Mouse (Mus musculus) left cerebral cortex, adult 2 months (tissue): Measurements from ENCODE around the gene Ntn5. TPM values are rescaled to one million over a fixed set of nuclear protein-coding genes. Genes with fewer than 3 reads are reported as not detected.

Source experiments
- DNase-seq, 2 experiments: peaks; one replicate each; pipeline ENCODE4 v3.0.0; 2021 to 2022; ENCODE audit warnings: low spot score in 2 of 2, mixed read lengths in 1 of 2; ENCODE audit errors: extremely low spot score in 1 of 2
- H3K27ac ChIP-seq: fragments of 200-600 bp; 2 replicates; pipeline ENCODE4 v1.8.1; 2022
- H3K4me3 ChIP-seq: fragments of 200-600 bp; 2 replicates; pipeline ENCODE4 v1.8.1; 2022
- CTCF ChIP-seq: fragments of 200-600 bp; IDR thresholded peaks from 2 replicates; pipeline ENCODE4 v1.8.1; 2022; ENCODE audit warnings: antibody characterized with exemption, mild to moderate bottlenecking, moderate library complexity
- intact Hi-C: fragments of 180-260 bp; cut with DNase I; formaldehyde crosslinking; loops from one replicate; pipeline ENCODE4 v1.15.1; 2025
- total RNA-seq, 2 experiments: library from RNA; stranded (reverse); gene quantifications; 2 replicates each; pipeline ENCODE4 v1.2.3; 2021

Gene Ntn5
- total RNA-seq, 2 experiments from 2014 or later, result 6.4 to 6.9 TPM

GRCm38 (mm10) chr7:45686841-45687240 is 3.0 kb downstream of the Ntn5 start:
- no peak for DNase-seq
- Histone ChIP-seq H3K27ac (no peak overlapping the region), H3K4me3 (no peak overlapping the region)
- intact Hi-C loops, result no loop called here
- TF ChIP-seq CTCF, result no peak

GRCm38 (mm10) chr7:45689099-45689498 is 5.3 kb downstream of the Ntn5 start:
- no peak overlapping the region for H3K27ac ChIP-seq
- no peak for TF ChIP-seq CTCF
- no peak for DNase-seq
- no peak overlapping the region for H3K4me3 ChIP-seq
- intact Hi-C loops, result no loop called here

- intact Hi-C loops, result no loop called here
- H3K4me3 ChIP-seq, result no peak overlapping the region
- no peak for TF ChIP-seq CTCF
- H3K27ac ChIP-seq, result no peak overlapping the region
- no peak for DNase-seq
Measured at GRCm38 (mm10) chr7:45689800-45690199, 6.0 kb downstream of the Ntn5 start.

- intact Hi-C loops, result no loop called here
- H3K4me3 ChIP-seq, result no peak overlapping the region
- H3K27ac ChIP-seq, result no peak overlapping the region
- DNase-seq, result no peak
- TF ChIP-seq CTCF, result no peak
Measured at GRCm38 (mm10) chr7:45692364-45692763, 8.5 kb downstream of the Ntn5 start.

- H3K27ac ChIP-seq, result no peak within 1 kb of the TSS
- no peak within 1 kb of the TSS for H3K4me3 ChIP-seq
- TF ChIP-seq CTCF, result no peak
- DNase-seq, result no peak
- intact Hi-C loops, result no loop called here
Measured at GRCm38 (mm10) chr7:45693921-45694591, 10.2 kb downstream of the Ntn5 start, which contains the start of gene Sec1. Gene Sec1 (minus strand): TSS chr7:45694402.

- intact Hi-C loops, result no loop called here
- no peak for TF ChIP-seq CTCF
- no peak overlapping the region for H3K4me3 ChIP-seq
- no peak for DNase-seq
- H3K27ac ChIP-seq, result no peak overlapping the region
Measured at GRCm38 (mm10) chr7:45695098-45695497, 11.3 kb downstream of the Ntn5 start.

GRCm38 (mm10) chr7:45697894-45698293 is 14.1 kb downstream of the Ntn5 start:
- Histone ChIP-seq H3K27ac (no peak overlapping the region), H3K4me3 (no peak overlapping the region)
- DNase-seq, result no peak
- intact Hi-C loops, result no loop called here
- no peak for TF ChIP-seq CTCF

- intact Hi-C loops, result no loop called here
- TF ChIP-seq CTCF, result no peak
- peak in 1 of 2 experiments; percentile 56 for DNase-seq
- Histone ChIP-seq H3K27ac (peak within 1 kb of the TSS; percentile 98), H3K4me3 (peak within 1 kb of the TSS; percentile 66)
Measured at GRCm38 (mm10) chr7:45699523-45700141, 15.8 kb downstream of the Ntn5 start, which contains the start of gene Car11. Gene Car11 (plus strand): TSS chr7:45699843.

GRCm38 (mm10) chr7:45700301-45701015 is 16.6 kb downstream of the Ntn5 start:
- TF ChIP-seq CTCF, result no peak
- DNase-seq, result peak; percentile 69 to 82
- H3K27ac ChIP-seq, result peak overlapping the region; percentile 98
- H3K4me3 ChIP-seq, result peak overlapping the region; percentile 66
- intact Hi-C loops, result no loop called here

GRCm38 (mm10) chr7:45701072-45701471 is 17.2 kb downstream of the Ntn5 start:
- DNase-seq, result peak in 1 of 2 experiments; percentile 36
- peak overlapping the region; percentile 66 for H3K4me3 ChIP-seq
- peak overlapping the region; percentile 98 for H3K27ac ChIP-seq
- intact Hi-C loops, result no loop called here
- TF ChIP-seq CTCF, result no peak

GRCm38 (mm10) chr7:45701607-45702006 is 17.8 kb downstream of the Ntn5 start:
- H3K4me3 ChIP-seq, result peak overlapping the region; percentile 66
- intact Hi-C loops, result no loop called here
- no peak for TF ChIP-seq CTCF
- H3K27ac ChIP-seq, result peak overlapping the region; percentile 98
- no peak for DNase-seq

GRCm38 (mm10) chr7:45702316-45702715 is 18.5 kb downstream of the Ntn5 start:
- TF ChIP-seq CTCF, result no peak
- intact Hi-C loops, result no loop called here
- H3K27ac ChIP-seq, result no peak overlapping the region

More at GRCm38 (mm10) chr7:45702316-45702715, 18.5 kb downstream of the Ntn5 start:
- H3K4me3 ChIP-seq, result no peak overlapping the region
- no peak for DNase-seq
